Mouse (Mus musculus) thymus, postnatal 25 days (tissue): ENCODE results near the gene Rnf130.

Source experiments
- DNase-seq: peaks from one replicate; pipeline ENCODE4 v3.0.0; 2022

Rnf130 gene

DNA sequence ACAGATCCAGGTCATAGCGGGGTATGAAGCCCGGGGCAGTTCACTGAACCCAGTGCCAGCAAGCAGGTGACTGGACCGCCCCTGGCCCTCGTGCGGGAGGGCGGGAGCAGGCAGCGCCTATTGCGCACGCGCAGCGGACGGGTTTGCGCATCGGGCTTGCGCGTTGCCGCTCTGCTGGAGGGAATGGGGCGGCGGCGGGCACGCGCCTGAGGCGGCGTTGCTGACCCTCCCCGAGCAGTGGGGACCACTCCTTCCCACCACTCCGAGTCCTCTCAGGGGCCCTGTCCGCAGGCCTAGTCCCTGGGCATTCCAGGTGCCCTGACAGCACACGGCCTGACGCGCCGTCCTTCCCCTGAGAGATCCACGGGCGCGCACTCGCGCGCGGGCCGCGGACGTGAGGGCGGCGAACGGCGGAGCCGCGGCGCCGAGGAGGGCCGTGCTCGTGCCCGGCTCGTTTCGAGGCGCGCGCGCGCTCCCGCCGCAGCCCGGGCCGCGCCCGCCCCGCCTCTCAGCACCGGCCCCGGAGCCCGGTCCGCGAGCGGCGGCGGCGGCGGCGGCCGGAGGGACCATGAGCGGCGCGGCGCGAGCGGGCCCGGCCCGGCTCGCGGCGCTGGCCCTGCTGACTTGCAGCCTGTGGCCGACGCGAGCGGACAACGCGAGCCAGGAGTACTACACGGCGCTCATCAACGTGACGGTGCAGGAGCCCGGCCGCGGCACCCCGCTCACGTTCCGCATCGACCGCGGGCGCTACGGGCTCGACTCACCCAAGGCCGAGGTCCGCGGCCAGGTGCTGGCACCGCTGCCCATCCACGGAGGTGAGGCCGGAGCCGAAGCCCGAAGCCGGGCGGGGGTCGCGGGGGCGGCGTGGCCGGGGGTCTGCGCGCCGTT lies at the start of gene Rnf130:
Rnf130 (plus strand) TSS at position 514 of the 888 bp plus-strand sequence.
- peak; percentile 95 for DNase-seq

DNA sequence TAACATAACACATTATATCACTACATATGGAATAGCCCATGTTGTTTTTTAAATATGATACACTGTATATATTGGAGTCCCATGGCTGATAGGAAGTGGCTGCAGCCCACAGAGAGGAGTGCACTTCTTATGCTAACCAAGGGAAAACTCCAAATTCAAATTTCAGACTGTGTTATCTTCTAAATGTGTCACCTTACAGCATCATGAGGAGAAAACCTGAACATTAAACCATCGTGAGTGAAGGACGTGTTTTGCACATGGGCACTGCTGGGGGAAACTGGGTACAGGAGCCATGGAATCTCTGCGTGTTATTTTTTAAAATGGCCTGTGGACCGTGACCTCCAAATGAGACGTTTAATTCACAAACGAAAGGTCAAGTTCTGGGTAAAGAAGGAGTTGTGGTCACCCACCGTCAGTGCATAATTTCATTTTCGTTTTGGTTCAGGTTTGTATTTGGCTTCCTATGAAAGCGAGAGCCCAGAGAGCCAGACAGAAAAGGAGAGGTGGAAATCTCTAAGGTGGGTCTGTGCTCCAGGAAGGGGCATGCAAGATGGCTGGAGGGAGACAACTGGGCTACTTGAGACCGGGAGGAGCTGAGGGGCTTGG lies 47.1 kb upstream of the Rnf130 start:
- DNase-seq = no peak

DNA sequence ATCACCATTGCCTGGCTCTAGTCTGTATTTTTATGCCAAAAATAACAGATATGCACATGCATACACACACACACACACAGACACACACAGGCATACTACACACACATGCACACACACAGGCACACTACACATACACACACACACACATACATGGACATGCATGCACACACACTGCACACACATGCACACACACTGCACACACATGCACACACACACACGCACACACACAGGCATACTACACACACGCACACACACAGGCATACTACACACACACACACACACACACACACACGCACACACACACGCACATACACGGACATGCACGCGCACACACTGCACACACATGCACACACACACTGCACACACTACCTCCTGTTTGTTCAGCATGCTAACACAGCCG lies 46.2 kb upstream of the Rnf130 start:
- no peak for DNase-seq

DNA sequence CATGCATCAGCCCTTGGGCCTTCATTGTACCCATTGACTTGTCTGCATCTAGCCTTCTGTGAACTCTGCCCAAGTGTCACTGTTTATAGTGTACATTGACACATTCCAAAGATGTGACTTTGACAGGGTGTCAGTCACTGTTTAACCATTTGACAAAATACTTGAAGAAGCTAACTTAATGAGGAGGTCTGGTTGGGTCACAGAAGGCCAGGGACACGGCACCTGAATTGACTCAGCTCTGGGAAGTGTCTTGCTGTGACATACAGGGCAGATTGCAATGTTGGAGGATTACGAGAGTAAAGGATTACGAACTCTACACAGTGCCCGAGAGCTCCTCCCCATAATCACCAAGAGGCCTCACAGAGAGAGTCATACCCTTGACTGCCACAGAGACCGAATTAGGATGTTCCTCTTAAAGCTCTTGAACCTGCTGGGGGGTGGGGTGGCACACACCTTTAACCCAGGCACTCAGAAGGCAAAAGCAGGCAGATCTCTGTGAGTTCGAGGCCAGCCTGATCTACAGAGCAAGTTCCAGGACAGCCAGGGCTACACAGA lies 44.4 kb upstream of the Rnf130 start:
- no peak for DNase-seq

DNA sequence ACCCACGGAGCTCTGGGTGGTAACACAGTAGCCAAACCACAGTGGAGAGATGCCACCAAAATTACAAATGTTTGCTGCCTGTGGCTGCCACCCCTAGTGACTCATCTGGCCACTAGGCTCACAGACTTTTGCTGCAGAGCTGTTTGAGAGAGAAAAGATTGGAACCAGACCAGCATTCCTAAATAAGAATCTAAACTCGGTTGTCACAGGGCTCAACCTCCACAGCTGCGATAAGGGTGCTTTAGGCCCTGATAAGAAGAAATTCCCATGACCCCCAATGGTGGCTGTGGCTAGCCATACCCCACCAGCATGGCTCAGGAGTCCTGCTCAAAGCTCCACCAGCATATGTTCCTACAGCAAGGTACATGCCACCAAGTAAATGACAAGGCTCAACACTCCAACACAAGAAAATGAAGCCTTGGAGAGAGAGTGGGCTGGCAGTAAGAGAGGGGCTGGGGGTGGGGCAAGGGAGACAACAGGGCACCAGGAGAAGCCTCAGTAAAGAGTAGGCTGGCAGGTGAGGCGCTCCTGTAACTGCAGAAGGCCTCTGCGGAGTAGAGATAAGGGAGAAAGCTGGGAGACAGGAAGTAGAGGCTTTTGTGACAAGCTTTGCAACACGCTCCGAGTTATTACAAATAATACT lies 43.7 kb upstream of the Rnf130 start:
- no peak for DNase-seq

DNA sequence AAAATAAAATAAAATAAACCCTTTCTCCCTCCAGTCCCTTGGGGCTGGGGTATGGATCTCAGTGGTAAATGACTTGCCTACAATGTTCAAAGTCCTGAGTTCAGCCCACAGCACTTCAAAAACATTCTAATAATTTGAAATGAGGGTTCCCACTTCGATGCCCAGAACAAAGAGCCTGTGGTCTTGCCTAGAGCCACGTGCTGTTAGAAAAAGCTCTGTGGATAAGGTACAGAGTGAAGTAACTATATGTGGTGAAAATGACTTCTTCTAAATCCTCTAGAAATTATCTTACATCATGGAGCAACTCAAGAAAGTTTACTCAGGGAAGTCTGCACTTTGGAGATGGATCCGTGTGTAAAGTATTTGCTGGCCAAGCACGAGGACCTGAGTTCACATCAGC lies 43.1 kb upstream of the Rnf130 start:
- no peak for DNase-seq

DNA sequence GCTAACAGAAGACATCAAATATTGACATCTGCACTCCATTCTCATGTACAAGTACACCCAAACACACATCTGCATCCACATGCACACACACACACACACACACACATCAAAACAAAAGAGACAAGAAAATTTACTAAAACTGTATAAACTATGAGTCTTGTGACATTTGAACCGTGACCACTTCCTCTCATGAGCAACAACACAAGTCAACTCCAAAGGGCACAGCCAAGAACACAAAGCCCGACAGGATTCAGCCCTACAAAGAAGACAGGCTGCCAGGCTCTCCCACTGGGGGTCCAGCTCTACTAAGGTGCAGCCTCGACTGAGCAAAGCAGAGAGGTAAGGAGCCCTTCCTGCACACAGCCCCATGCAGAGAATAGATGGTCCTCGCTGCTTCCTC lies 42.3 kb upstream of the Rnf130 start:
- peak; percentile 19 for DNase-seq

DNA sequence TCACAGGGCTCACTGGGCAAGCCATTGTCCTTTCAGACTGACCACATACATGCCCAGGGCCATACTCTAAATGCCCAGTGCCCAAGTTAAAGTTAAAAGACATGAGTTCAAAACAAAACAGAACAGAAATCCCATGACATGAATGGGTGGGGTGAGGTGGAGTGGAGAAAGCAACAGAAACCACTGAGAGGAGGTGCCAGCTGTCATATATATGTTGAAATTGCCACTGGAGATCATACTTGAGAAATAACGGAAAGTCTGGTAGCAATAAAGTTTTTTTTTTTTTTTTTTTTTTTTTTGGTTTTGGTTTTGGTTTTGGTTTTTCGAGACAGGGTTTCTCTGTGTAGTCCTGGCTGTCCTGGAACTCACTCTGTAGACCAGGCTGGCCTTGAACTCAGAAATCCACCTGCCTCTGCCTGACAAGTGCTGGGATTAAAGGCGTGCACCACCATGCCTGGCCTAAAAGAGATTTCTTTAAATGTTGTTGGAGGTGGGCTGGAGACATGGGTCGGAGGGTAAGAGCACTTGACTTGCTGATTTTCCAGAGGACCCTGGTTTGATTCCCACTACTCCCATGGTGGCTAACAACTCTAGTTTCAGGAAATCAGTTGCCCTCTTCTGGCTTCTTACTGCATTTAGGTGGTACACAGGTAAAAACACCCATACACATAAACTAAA lies 41.1 kb upstream of the Rnf130 start:
- no peak for DNase-seq

DNA sequence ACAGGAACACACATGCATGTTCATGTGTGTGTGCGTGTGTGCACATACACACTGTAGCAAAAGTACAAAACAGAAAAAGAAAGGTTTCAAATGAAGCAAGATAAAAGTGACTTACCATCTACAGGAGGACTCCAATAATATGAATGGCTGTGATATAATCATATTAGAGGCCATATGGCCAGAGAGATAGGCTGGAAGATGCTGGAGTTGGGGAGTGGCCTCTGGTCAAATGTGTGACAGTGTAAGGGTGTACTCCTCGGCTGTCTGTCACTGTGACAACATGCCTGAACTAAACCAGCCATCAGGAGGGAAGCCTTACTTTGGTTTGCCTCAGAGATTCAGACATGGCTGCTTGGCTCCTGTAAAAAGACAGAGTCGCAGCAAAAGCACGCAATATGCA lies 40.1 kb upstream of the Rnf130 start:
- DNase-seq = no peak

DNA sequence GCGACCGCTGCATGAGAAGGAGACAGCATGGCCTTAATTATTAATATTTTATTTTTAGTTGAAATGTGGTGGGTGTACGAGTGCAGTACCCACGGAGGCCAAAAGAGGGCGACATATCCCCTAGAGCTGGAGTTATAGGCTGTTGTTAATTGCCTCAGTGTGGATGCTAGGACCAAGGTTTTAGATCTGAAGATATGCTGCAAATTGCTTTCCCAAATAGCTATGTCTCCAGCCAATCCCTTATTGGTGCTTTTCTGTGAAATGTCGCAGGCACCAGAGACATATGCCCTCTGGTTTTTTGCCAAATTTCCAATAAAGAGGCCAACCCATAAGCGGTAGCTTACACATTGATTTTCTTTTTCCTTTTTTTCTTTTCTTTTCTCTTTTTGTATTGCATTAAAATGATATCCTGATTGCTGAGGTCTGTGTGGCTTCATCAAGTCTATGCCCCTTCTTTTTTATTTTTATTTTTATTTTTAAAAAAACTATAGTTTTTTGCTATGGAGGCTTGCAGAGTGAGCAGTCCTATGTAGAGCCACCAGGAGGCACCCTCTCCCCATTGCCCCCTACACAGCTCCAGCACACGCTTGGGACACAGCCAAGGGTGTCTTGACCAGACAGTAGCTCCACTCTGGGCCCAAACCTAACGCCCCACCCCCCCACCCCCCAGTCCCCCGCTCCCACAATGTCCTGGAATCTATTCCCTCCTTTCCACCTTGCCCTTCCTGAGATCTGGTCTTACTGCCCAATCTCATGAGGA lies 38.7 kb upstream of the Rnf130 start:
- peak; percentile 46 for DNase-seq

DNA sequence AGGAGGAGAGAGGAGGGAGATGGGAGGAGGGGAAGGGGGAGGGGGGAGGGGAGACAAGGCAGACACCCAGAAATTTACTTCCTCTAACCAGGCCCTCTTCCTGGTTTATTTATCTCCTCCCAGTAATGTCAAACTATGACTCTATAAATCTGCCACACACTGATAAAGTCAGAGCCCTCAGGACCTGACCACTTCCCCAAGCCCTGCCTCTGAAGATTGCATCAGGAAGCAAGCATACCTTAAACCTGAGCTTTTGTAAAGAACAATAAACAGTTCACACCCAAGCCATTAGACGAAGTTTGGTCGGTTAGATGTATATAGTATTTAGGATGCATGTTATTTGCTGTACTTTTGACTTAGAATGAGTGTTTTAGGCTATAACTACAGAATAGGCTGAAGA lies 30.6 kb upstream of the Rnf130 start:
- DNase-seq = no peak

DNA sequence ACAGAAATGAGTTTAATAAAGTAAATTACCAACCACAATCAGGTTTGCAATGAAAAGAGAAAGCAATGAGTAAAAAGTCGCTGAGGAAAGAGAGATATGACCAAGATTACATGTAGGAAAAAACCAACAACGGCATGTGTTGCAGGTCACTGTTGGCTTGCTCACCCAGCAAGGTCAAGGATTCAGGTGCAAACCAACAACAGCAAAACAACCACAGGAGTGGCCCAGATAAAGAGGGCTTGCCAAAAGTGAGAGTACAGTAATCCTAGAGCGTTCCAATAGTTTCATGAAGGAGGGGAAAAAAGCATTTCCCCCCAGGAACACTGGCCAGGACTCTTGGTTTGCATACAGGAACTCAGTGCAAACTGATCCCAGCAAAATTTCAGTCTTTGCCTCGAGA lies 28.7 kb upstream of the Rnf130 start:
- DNase-seq = no peak

DNA sequence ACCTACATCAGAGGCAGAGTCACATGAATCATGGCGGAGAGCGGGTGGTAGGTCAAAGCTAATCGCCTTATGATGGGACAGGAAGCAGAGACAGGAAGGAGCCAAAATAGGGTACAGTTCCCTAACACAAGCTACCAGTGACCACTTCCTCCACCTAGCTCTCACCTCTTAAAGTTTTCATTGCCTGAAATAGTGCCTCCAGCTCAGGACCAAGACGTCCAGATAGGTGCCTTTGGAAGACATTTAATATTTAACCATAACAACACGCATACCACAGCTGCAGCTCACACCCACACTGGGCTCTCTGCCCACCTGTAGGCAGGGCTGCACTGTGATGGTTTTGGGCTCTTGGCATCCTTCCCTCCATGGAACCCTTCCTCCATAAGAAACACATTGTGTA lies 27.8 kb upstream of the Rnf130 start:
- no peak for DNase-seq

DNA sequence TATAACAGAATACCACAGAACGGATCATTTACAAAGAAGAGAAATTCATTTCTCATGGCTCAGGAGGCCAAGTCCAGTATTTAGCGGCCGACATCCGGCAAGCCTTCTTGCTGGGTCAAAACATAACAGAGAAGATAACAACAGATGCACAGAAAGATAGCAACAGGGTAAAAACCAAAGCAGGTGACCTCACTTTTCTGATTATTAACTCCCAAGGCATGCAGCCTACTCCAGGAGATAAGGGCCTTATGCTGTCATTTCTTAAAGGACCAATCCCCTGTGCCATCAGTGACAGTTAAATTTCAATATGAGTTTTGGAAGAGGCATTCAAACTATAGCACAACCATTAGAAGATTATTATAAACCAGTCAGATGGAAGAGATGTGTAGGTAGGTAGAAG lies 22.3 kb upstream of the Rnf130 start:
- no peak for DNase-seq

DNA sequence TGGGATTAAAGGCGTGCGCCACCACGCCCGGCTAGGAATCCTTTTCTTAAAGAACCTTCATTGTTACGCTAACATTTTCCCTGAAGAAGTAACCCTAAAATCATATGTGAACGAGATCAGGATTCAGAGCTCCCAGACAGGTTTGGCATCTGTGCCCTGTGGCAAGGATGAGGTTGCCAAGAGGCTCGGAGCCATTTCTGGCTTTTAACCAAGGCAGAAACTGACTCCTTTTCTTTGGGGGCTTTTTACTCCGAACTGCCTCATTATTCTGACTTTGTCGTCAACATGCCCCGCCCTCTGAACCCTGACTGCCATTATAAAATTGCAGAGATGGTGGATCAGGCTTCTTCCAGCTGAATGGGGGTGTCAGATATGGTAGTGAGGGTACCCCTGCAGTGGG lies 17.4 kb upstream of the Rnf130 start:
- no peak for DNase-seq

DNA sequence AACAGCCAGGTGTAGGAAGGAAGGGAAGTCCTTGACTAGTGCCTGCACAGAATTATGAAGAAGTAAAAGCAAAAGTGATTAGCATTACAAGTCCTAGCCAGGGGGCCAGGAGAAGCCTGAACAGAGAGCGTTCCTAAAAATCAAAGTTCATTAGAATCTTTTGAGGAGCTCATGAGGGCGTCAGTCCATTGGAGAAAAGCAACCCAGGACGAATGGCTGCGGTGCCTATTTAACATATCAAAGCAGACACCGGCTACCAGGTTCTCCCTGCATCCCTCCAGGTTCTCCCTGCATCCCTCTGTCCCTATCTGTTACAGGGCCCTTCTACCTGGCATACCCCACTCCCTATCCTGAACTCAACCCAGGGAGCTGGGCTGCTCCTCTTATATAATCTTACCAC lies 16.9 kb upstream of the Rnf130 start:
- DNase-seq = no peak

DNA sequence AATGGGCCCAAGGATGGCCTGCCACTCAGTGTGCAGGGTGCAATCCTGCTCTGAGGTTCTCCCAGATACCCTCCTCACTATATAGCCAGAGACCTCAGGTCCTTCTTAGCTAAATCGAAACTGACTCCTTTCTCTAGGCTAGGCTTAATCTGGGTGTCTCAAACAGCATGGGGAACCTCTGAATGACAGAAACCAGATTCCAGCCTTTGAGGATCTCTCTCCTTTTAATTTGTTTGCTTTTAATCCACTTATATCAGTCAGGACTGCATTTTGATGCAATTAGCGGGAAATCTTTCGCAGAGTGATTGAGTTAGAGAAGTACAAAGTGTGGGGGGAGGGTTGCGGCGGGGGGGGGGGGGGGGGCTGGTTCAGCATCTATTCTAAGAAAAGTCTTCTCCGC lies 12.1 kb upstream of the Rnf130 start:
- no peak for DNase-seq

DNA sequence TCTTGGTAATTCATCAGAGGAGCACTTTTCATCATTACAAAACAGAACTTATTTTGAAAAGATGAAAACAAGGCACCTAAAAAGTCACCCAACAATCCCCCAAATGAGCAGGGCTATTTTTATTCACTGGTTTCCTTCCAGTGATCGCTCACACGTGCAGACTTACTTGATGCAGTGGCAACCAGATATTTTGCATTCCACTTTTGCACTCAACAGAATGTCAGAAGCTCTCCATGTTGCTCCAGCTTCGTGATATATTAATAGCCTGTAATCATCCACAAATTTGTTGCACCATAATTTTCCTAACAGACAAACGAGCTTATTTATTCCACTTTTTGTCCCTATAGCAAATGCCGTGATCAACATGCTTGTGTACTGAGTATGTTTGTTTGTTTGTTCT lies 8.6 kb upstream of the Rnf130 start:
- no peak for DNase-seq

DNA sequence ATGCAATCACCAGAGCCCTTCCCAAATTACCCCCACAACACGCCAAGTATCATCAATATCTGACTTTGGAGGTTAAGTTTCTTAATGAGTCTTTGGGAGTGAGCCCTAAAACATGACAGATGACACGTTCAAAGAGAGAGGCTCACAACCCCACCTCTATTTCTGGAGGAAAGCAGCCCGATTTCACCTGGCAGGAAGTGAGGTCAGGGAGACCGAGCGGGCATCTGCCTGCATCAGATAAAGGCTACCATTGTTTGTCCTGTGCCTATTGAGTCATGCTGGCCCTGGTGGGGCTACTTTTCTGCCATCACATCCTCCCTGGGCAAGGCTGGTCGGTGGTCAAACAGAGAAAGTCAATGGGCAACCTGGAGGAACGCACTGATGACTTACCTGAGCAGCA lies 7.6 kb upstream of the Rnf130 start:
- peak; percentile 18 for DNase-seq

DNA sequence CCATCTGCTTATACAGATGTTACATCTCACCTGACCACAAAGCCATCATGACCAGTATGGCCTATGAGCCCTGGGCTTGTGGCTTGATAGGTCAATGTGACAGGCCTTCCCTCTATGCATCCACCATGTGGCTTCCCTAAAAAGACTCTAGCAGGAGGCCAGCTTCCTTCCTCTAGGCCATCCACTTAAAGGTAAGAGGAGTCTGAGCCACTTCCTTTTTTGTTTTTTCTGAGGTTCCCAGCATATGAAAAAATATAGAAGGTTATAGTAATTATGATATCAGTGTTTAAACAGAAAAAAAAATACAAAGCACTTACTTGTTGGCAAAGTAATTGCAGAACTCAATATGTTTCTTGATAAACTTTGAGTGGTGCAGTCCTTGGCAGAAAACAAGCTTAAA lies 6.3 kb upstream of the Rnf130 start:
- no peak for DNase-seq

DNA sequence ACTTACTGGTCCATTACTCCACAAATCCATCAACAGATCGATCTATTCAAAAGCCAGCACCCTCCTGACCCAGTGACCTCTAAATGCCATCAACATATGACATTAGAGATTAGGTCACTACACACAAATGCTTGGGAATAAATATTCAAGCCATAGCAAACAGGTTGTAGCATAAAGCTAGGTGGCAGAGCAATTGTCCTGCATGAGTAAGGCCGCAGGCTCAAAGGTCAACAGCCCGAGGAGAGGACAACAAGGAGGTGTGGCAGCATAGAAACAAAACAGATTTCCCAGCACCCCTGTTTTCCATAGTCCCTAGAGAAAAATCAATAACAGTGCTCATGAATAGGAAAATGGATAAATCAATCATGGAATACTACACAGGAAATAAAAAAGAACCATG lies 3.1 kb upstream of the Rnf130 start:
- no peak for DNase-seq

DNA sequence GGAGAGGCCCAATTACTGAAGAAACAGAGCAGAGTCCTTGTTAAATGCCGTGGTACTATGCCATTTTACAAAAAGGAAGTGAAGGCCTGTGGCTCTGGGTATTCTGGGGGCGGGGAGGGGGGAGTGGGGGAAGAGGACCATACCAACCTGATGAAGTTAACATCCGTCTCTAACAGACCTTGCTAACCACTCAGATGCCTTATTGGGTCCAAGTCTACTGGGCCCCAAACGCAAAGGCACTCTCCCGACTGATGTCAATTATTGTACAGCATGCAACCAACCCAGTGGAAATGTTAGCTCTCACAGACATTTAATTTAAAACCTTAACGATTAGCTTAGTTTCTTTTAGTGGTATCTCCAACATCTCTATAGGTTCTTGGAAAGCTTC lies 707 bp upstream of the Rnf130 start:
- no peak for DNase-seq
